Mouse (Mus musculus): ENCODE measurements at regions not wholly inside any gene's neighbourhood (a gene's known extent, or its start where the extent isn't known, plus 50 kb on each side); places are given as distances from the start of the nearest gene placed in this dataset.

- DNase-seq: no peak
Observed at GRCm38 (mm10) chr4:69197577-69197976, 243.4 kb upstream of the Brinp1 start.

GRCm38 (mm10) chr4:69196094-69196493, 241.9 kb upstream of the Brinp1 start:
- DNase-seq: no peak

- peak; percentile 5 to 7 for DNase-seq
Observed at GRCm38 (mm10) chr4:69195645-69196044, 241.4 kb upstream of the Brinp1 start.

All from lung, adult 18-20 months (tissue).